Mouse (Mus musculus): ENCODE results near the gene Plekhh3. TPM values are rescaled to one million over a fixed set of nuclear protein-coding genes. Genes with fewer than 3 reads are reported as not detected.

Plekhh3 gene
- total and polyA plus RNA-seq, 3 experiments, result 1.5 to 3.8 (median 2.6) TPM

GRCm38 (mm10) chr11:101169301-101170107, 1.6 kb downstream of the Plekhh3 start:
- 0 out of 2 replicates have a peak, but pooled peaks cover 2% of the 10 kb centered on the region for H3K9me3 ChIP-seq (replicated peaks)
- no peak for TF ChIP-seq GATA2 (IDR thresholded peaks at IDR 0.05; ENCODE audit: borderline replicate concordance, low read depth, low read length)
- TF ChIP-seq CTCF (IDR thresholded peaks at IDR 0.05; ENCODE audit: low read depth, low read length), result no peak
- no peak for TF ChIP-seq POLR2AphosphoS5 (IDR thresholded peaks at IDR 0.05; ENCODE audit: insufficient replicate concordance, low read depth, low read length)
- TF ChIP-seq GATA1 (IDR thresholded peaks at IDR 0.05; ENCODE audit: borderline replicate concordance, low read length), result no peak
- no peak for TF ChIP-seq TAL1 (conservative IDR thresholded peaks at IDR 0.05; ENCODE audit: low read depth, low read length)
- H3K4me1 ChIP-seq (ENCODE audit: insufficient read depth, low read depth, low read length), result peaks cover 42% of the 10 kb centered on the region
- no peak for DNase-seq (ENCODE audit: low spot score)
- H3K4me3 ChIP-seq (ENCODE audit: low read depth, low read length), result no peak overlapping the region
- H3K27me3 ChIP-seq (ENCODE audit: insufficient read depth, low read length), result peaks cover 72% of the 10 kb centered on the region
- no peak for ATAC-seq (ENCODE audit: extremely low read depth, insufficient number of reproducible peaks, low FRiP score, poor library complexity, severe bottlenecking)
- peaks cover 9% of the 10 kb centered on the region for H3K36me3 ChIP-seq (replicated peaks)

GRCm38 (mm10) chr11:101168301-101168980, 2.7 kb downstream of the Plekhh3 start:
- peaks cover 66% of the 10 kb centered on the region for H3K27me3 ChIP-seq (ENCODE audit: insufficient read depth, low read length)
- H3K4me1 ChIP-seq (ENCODE audit: insufficient read depth, low read depth, low read length), result peaks cover 32% of the 10 kb centered on the region
- no peak overlapping the region for H3K4me3 ChIP-seq (ENCODE audit: low read depth, low read length)
- ATAC-seq (ENCODE audit: extremely low read depth, insufficient number of reproducible peaks, low FRiP score, poor library complexity, severe bottlenecking) (no peak), DNase-seq (ENCODE audit: low spot score) (no peak)
- peaks cover 15% of the 10 kb centered on the region for H3K36me3 ChIP-seq (replicated peaks)
- no peak for TF ChIP-seq CTCF (IDR thresholded peaks at IDR 0.05; ENCODE audit: low read depth, low read length)
- no peaks in the 10 kb centered on the region for H3K9me3 ChIP-seq (replicated peaks)

- no peak for TF ChIP-seq GATA2 (IDR thresholded peaks at IDR 0.05; ENCODE audit: borderline replicate concordance, low read depth, low read length)
- no peak for TF ChIP-seq TAL1 (conservative IDR thresholded peaks at IDR 0.05; ENCODE audit: low read depth, low read length)
- no peak overlapping the region for H3K4me3 ChIP-seq (ENCODE audit: low read depth, low read length)
- no peaks in the 10 kb centered on the region for H3K9me3 ChIP-seq (replicated peaks)
- peaks cover 27% of the 10 kb centered on the region for H3K4me1 ChIP-seq (ENCODE audit: insufficient read depth, low read depth, low read length)
- peaks cover 15% of the 10 kb centered on the region for H3K36me3 ChIP-seq (replicated peaks)
- peaks cover 62% of the 10 kb centered on the region for H3K27me3 ChIP-seq (ENCODE audit: insufficient read depth, low read length)
- ATAC-seq (ENCODE audit: extremely low read depth, insufficient number of reproducible peaks, low FRiP score, poor library complexity, severe bottlenecking) (no peak), DNase-seq (ENCODE audit: low spot score) (no peak)
These were observed 3.2 kb downstream of the Plekhh3 start for GRCm38 (mm10) chr11:101167963-101168300.

GRCm38 (mm10) chr11:101167211-101167962, 3.8 kb downstream of the Plekhh3 start:
- Histone ChIP-seq H3K27me3 (ENCODE audit: insufficient read depth, low read length) (peaks cover 63% of the 10 kb centered on the region), H3K36me3 (replicated peaks) (peaks cover 15% of the 10 kb centered on the region), H3K4me1 (ENCODE audit: insufficient read depth, low read depth, low read length) (peaks cover 24% of the 10 kb centered on the region), H3K9me3 (replicated peaks) (no peaks in the 10 kb centered on the region), H3K4me3 (ENCODE audit: low read depth, low read length) (no peak overlapping the region)
- DNase-seq (ENCODE audit: low spot score) (no peak), ATAC-seq (ENCODE audit: extremely low read depth, insufficient number of reproducible peaks, low FRiP score, poor library complexity, severe bottlenecking) (no peak)
- TF ChIP-seq POLR2AphosphoS5 (IDR thresholded peaks at IDR 0.05; ENCODE audit: insufficient replicate concordance, low read depth, low read length), result no peak
- TF ChIP-seq TAL1 (conservative IDR thresholded peaks at IDR 0.05; ENCODE audit: low read depth, low read length), result no peak
- no peak for TF ChIP-seq CTCF (IDR thresholded peaks at IDR 0.05; ENCODE audit: low read depth, low read length)
- TF ChIP-seq GATA2 (IDR thresholded peaks at IDR 0.05; ENCODE audit: borderline replicate concordance, low read depth, low read length), result no peak

- no peak for DNase-seq (ENCODE audit: low spot score)
- no peaks in the 10 kb centered on the region for H3K9me3 ChIP-seq (replicated peaks)
- H3K4me1 ChIP-seq (ENCODE audit: insufficient read depth, low read depth, low read length), result peaks cover 16% of the 10 kb centered on the region
- H3K36me3 ChIP-seq (replicated peaks), result peaks cover 15% of the 10 kb centered on the region
- no peak for ATAC-seq (ENCODE audit: extremely low read depth, insufficient number of reproducible peaks, low FRiP score, poor library complexity, severe bottlenecking)
- H3K4me3 ChIP-seq (ENCODE audit: low read depth, low read length), result no peak overlapping the region
- peaks cover 67% of the 10 kb centered on the region for H3K27me3 ChIP-seq (ENCODE audit: insufficient read depth, low read length)
- TF ChIP-seq POLR2AphosphoS5 (IDR thresholded peaks at IDR 0.05; ENCODE audit: insufficient replicate concordance, low read depth, low read length) (no peak), GATA1 (IDR thresholded peaks at IDR 0.05; ENCODE audit: borderline replicate concordance, low read length) (no peak), CTCF (IDR thresholded peaks at IDR 0.05; ENCODE audit: low read depth, low read length) (no peak), GATA2 (IDR thresholded peaks at IDR 0.05; ENCODE audit: borderline replicate concordance, low read depth, low read length) (no peak), TAL1 (conservative IDR thresholded peaks at IDR 0.05; ENCODE audit: low read depth, low read length) (no peak)
These were observed 4.8 kb downstream of the Plekhh3 start for GRCm38 (mm10) chr11:101166357-101166756.

All from G1E (cell line).